8 mouse cellular contexts compared by ENCODE assay signal in the genomic region with DNA sequence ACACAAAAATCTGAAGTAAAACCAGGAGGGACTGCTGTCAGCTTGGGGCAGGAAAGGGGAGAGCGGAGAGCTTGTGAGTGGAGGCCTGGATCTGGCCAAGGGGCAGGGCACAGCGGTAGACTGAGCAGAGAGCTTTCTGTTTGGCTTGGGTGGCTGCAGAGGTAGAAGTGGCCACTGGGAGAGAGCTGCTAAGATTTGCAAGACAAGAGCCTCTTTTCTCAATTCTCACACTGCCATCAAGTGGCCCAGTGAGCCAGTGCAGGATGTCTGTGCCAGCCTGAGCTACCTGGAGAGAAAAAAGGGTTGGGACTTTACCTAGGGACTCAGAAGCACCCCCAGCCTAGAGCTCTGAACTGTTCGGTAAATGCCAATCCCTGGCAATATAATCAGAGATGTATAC. TPM values are rescaled to one million over a fixed set of nuclear protein-coding genes. Genes with fewer than 3 reads are reported as not detected.
A peak's percentile ranks its signal among the peaks of the same experiment; 100 is the strongest.
DNase-seq lines count a peak whose midpoint lies in the region; ATAC-seq lines count a peak whose summit lies in the region.

No protein-coding gene starts in this region.

- no peak overlapping the region for H3K9ac ChIP-seq in midbrain, embryonic 11.5 days (ENCODE audit: low read length)

- 0 out of 2 replicates have a peak, but pooled peaks cover 3% of the 10 kb centered on the region for H3K36me3 ChIP-seq in midbrain, embryonic 11.5 days (ENCODE audit: control insufficient read depth, insufficient read depth, low read length)

- no peak overlapping the region for H3K4me2 ChIP-seq in midbrain, embryonic 11.5 days

- H3K9me3 ChIP-seq in midbrain, embryonic 11.5 days (ENCODE audit: control insufficient read depth, low read length): no peaks in the 10 kb centered on the region

- 22% methylated on average over 3 of the region's 3 CpGs for WGBS in midbrain, embryonic 11.5 days

- H3K4me1 ChIP-seq in midbrain, embryonic 11.5 days (ENCODE audit: control insufficient read depth, insufficient read depth, low read length): no peaks in the 10 kb centered on the region

- ATAC-seq in midbrain, embryonic 11.5 days (ENCODE audit: low FRiP score): peak; percentile 82

- no peak overlapping the region for H3K27ac ChIP-seq in midbrain, embryonic 11.5 days (ENCODE audit: low read depth, low read length)

- peak; percentile 67 for DNase-seq in ovary, postnatal 36 days (ENCODE audit: low spot score)
- no peak for DNase-seq in ovary, postnatal 10 days (ENCODE audit: low spot score)
- peak; percentile 70 for DNase-seq in embryo, embryonic 9.5 days (ENCODE audit: extremely low spot score)
- DNase-seq in heart, adult 11 months: peak; percentile 97
- peak; percentile 86 for DNase-seq in kidney, adult 11 months
- peak; percentile 72 for DNase-seq in left cerebral cortex, postnatal 4 days
- peak; percentile 92 for DNase-seq in midbrain, embryonic 11.5 days (ENCODE audit: low spot score, missing footprints)
- peak; percentile 38 to 67 for DNase-seq in spleen, adult 18-20 months

- no peak overlapping the region for H3K4me3 ChIP-seq in midbrain, embryonic 11.5 days (ENCODE audit: low read depth, low read length)

- H3K27me3 ChIP-seq in midbrain, embryonic 11.5 days (ENCODE audit: control insufficient read depth, insufficient read depth, low read length): no peaks in the 10 kb centered on the region

- intact Hi-C loops in left cerebral cortex, postnatal 4 days (cut with DNase I): loop anchor here (2.0 to 5.0 kb wide), 2 partner anchors 329 to 424 kb away; a partner anchor contains a TSS

RNA-seq across cellular contexts. Expression of a gene that starts 24.8 kb away (rescaled TPM):
- 100 to 1,000 TPM; 134 to 136 TPM for total RNA-seq in left cerebral cortex, postnatal 4 days (2021)
- 239 and 240 TPM in 2 replicates for polyA plus RNA-seq in midbrain, embryonic 11.5 days (2014; fragmentation: Nextera tagmentation; extraction: Ambion mirVana)

RNA-seq across cellular contexts. Expression of a gene that starts 50.0 kb away (rescaled TPM):
- 10 to 100 TPM; 18.8 to 19.5 TPM for total RNA-seq in left cerebral cortex, postnatal 4 days (2021)
- 32.0 and 38.4 TPM in 2 replicates for polyA plus RNA-seq in midbrain, embryonic 11.5 days (2014; fragmentation: Nextera tagmentation; extraction: Ambion mirVana)
